Mouse (Mus musculus): ENCODE measurements around the gene Slc2a9.

Gene Slc2a9

DNA sequence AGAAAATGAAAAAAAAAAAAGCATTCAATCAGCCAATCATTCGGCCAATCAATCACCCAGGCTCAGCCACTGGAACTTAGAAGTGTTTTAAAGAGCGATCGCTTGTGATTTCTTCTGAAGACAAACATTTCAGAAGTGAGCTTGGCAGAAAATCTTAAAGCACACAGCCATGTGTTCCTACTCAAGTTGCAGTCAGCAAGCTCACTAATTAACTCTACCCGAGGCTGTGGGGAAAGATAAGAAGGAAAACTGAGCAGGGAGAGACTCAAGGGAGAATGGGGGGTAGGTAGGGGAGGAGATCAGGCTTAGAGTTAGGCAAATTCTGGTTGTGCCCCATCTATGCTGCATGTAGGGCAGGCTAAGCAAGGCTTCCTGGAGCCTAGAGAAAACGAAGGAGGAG, 130.6 kb downstream of the Slc2a9 start:
- DNase-seq (ENCODE audit: low spot score in 2 of 2), result no peak

DNA sequence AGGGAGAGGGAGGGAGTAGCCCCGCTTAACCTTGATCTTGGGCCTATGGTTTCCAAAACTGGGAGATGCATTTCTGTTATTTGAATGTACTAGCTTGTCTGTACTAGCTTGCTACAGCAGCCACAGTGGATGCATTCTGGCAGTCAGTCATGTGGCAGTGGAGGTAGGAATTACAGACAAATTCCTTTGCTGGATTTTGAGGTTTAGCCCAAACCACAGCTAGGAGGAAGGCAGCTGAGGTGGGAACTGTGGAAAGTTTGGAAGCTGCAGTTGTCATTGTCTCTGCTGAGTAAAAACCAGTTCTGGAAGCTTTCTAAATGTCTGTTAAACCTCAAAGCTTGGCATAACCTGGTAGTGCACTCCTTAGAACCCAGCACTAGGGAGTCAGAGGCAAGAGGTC, 131.6 kb downstream of the Slc2a9 start:
- no peak for DNase-seq (ENCODE audit: low spot score in 2 of 2)

DNA sequence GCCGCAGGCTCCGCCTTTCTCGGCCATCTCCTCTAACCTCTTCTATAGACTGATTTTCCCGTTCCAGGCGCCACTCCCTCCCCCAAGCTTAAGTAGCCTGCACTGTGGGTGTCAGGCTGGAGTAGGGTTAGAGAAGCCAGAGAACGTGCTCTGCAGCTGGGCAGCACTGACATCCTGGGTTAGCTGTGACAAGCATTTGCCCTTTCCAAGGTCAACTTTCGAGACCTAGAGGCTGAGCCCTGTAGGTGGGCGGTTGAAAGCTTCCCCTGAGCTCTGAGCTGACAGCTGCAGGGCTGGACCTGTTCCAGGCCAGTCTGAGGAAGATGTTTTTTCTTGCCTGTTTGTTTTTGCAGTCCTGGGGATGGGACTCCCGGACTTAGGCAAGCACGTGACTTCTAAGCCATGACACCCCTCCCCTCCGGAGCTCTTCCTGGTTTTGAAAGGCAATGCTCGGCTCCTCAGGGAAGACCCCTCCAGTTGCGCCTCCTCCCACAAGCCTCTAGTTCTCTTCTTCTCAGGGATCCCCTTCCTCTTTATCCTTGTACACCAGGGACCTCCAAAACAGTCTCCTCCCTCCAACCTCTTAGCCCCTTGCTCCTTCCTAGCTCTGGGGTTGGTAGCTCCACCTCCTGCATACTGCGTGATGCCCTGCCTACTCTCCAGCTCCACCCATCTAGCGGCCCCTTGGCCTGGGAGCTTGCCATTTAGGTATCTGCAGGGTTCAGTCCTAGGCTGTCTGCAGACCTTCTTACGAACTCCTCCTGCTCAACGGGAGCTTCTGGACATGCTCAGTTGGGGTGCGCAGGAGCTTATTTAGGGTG, 136.1 kb downstream of the Slc2a9 start:
- DNase-seq (ENCODE audit: low spot score in 2 of 2), result no peak

DNA sequence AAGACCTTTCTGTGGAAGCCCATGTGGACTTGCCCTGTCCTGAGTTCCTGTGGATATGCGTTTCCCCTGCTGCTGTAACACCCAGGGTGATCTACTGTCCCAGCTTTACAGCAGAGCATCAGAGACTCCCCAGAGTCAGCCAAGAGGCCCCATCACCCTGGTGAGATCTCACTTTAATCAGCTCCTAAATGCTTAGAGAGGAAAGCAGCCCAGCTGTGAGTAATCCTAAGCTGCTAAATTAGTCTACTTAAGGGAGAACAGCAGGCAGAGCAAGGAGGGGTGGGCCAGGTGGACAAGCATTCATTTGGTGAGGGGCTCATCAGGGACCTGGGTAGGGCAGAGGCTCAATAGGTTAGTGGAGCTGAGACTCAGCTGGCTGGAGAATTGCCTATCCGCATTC, 137.4 kb downstream of the Slc2a9 start:
- DNase-seq (ENCODE audit: low spot score in 2 of 2), result no peak

DNA sequence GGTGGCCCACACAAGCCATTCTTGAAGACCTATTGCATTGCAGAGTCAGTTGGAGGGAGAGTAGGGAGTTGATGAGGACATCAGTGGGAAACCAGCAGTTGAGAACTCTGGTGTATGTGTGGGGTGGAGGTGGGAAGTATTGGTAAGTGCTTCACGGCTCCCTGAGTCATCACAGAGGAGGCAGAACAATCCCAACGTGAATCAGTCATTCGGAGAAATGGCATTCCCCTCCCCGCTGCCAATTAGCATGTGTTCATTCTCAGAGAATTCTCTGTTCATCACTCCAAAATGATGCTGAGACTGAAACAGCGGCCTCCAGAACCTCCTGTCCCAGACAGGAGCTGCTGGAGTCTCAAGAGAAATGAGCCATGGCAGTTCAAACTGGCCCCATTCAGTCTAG, 138.5 kb downstream of the Slc2a9 start:
- no peak for DNase-seq (ENCODE audit: low spot score in 2 of 2)

DNA sequence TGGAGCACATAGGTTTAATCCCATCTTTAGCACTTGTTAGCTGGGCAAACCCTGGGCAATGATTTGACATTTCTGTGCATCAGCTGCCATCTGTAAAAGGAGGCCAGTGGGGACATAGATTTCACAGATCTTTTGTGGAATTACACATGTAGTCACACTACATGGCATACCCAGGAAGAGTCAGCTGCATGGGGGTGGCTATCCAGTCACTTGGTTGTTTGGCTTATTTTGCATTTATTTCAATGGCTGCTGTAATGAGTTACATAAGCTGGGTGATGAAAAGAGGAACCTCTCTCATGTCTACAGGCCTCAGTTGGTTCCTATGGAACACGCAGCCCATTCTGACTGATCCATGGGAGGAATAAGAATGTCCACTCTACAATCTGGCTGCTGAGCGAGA, 143.2 kb downstream of the Slc2a9 start:
- DNase-seq (ENCODE audit: low spot score in 2 of 2), result no peak

DNA sequence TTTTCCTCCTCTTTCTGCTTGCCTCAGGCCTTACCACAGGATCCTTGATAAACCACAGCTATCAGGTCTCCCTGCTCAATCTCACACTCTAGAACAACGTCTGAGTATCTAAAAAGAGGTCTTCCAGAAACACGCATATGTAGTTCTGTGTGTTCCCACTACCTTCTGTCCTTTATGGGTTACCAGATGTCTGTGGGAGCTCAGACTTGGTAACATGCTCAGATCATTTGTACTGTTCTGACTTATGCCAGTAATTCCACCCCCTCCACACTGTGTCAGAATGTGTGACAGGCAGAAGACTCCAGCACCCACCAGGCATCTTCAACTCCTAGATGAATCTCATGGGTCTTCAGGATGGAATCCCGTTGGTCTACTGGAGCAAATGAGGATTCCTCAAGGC, 146.0 kb downstream of the Slc2a9 start:
- no peak for DNase-seq (ENCODE audit: low spot score in 2 of 2)

DNA sequence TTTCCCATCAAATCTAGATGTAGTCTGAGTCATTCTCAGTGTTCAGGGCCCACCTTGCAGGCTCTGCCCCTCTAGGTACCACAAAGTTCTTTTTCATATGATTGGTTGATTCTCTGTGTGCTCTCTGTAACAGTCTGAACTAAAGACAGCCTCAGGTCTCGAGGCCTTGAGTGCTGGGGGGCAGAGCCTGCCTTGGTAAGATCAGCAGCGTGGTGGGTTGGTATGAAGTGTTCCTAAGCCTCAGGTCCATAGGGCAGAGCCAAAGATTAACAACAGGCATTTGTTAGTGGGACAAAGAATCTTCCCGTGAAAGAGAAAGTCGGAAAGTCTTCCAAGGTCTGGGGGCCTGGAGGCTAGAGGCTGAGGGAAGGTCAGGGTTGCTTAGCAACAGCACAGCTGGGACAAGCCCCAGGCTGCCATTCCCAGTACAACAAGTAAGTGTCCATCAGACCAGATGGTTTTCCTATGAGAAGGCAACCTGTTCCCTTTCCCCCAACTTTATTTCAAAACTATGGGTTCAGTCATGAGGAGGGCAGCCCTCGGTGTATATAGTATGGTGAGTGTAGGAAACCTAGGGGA, 152.5 kb downstream of the Slc2a9 start:
- DNase-seq (ENCODE audit: low spot score in 2 of 2), result no peak

DNA sequence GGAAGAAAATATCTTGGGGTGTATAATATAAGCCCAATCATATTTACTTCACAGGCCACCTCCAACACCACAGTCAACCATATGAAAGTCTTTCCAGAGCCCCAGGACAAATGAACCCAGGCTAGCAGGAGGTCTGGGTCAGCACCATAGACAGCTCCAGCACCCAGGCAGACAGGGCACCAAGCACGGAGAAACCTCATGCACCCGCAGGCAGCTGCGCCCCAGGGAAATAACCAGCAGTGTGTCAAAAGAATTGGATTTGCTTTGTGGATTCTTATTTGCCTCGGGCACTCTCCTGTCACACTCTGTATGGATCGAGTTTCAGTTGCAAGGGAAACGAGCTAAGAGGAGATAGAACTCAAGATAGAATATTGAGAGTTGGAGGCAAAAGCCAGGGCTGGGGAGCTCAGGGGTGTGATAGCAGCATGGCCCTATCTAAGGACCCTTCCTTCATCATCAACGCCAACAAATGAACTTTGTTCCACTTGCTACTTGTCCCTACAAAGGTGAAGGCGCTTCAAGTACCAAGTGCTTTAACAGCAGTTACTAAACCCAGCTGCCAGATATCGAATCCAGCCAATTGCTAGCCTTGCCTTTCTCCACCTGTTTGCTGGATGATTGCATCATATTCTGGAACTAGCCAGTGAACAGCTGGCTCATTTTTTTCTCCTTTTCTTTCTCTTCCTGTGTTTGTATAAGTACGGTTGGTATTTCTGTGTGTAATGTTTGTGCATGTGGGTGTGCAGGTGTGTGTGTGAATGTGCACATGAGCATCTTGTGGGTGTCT, 156.1 kb downstream of the Slc2a9 start:
- DNase-seq (ENCODE audit: low spot score in 2 of 2), result no peak

DNA sequence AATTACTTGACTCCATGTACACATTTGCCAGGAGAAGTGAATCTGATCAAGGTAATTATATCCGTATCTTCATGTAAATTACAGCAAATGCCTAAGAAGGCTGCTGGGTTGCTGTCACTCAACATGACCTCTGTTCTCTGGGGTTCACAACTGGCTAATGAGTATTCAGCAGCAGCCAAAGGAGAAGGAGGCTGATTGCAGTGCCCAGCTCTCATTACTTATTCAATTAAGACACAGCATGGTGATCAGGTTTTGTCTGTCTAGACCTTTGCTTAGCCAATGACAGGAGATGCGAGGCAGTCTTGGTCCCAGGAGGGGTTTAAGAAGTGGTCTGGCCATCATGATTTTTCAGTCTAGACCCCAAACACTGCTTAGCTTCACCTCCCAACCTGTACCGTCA, 159.8 kb downstream of the Slc2a9 start:
- no peak for DNase-seq (ENCODE audit: low spot score in 2 of 2)

DNA sequence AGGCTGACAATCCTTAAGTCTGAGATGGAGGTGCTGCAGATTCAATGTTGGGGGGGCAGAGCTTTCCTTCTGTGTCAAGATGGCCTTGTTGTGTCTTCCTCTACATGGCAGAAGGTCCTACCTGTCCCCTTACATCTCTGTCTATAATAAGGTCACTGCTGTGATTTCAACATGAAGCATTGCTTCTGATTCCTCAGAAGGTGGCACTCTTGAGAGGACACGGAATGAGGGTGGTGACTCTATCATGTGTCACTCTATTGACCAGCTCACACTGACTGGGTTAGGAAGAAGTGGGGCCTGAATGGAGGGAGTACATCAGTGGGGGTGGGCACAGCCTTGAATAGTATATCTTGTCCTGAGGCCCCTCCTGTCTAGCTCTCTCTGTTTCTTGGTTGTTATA, 168.4 kb downstream of the Slc2a9 start:
- DNase-seq (ENCODE audit: low spot score in 2 of 2), result no peak

DNA sequence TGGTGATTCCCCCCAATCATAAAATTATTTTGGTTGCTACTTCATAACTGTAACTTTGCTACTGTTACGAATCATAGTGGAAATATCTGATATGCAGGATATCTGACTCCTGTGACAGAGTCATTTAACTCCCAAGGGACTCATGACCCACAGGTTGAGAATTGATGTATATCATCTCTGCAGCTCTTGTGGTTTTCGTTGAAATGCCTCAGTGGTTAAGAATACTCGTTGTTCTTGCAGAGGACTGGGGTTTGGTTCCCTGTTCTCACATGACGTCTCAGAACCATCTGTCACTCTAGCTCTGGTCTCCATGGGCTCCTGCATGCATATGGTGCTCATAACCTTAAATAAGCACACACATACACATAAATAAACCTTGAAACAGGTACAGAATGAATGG, 169.6 kb downstream of the Slc2a9 start:
- no peak for DNase-seq (ENCODE audit: low spot score in 2 of 2)

DNA sequence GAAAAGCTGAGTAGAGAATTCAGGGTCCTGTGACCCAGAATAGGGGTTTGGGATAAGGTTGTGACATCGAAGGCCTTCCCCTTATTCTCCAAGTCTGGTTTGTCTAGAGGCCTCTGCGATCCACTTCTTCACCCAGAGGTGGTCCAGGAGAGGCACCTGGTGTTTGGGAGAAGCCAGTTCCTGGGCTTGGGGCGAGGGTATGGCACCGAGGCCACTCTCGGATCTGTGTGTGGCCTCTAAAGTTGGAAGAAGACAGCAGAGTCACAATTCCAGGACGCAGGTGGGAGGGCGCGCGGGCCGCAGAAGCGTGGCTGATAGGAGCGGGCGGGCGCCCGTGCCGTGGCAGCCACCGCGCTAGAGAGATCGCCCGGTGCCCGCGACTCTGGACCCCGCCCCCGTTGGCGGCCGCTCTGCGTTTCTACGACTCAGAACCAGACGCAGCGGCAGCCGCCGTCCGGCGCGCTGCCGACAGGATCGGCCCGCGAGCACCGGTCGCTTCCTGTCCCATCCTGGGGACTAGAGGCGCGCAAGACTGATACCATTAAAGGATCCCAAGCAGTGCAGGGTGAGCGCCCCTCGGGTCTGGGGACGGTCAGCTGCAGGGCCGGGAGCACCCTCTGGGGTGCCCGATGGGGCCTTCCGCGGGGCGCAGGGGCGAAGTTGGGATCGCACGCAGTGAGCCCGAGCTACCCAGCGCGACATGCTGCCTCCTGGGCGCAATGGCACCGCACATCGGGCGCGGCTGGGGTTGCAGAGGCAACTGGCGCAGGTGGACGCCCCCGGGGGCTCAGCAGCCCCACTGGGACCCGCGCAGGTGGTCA, 183.8 kb downstream of the Slc2a9 start, which contains the start of gene Drd5:
Gene Drd5, plus strand, starts transcription at position 402 of the 821 bp plus-strand sequence.
- no peak for DNase-seq (ENCODE audit: low spot score in 2 of 2)

DNA sequence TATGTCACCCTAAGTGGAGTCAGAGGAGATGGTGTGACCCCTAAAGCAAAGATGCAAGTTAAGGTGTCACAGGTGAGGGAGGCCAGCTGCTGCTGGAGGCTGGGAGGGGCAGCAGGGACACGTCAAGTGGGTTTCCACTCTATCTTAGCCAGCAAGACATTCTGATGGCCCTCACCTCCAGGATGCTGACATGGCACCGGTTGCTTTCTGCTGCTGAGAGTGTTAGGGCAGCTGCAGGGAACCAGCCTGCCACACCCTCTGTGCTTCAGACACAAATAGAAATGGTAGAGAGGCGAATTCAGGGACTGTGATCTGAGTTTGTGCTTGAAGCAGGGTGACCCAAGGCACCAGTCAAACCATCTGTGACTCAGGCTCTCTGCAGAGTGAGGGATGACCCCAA, 193.1 kb downstream of the Slc2a9 start:
- no peak for DNase-seq (ENCODE audit: low spot score in 2 of 2)

DNA sequence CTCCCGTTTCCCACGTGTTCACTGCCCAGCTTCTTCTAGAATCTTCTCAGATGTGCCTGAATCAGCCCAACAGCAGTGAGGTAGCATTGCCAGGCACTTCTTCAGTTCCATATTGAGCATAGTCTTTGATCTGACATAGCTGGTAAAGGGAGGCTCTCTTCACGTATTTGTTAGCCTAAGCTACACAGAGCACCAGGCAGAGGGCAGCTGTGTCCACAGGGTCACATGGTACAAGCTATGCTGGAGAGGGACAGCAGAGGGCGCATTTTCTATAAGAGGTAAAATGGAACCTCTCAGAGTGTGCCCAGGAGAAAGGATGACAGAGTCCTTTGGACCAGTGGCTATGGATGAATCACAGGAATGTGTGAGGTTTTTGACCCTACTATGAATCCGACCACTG, 194.1 kb downstream of the Slc2a9 start:
- DNase-seq (ENCODE audit: low spot score in 2 of 2), result peak in 1 of 2 experiments; percentile 44

DNA sequence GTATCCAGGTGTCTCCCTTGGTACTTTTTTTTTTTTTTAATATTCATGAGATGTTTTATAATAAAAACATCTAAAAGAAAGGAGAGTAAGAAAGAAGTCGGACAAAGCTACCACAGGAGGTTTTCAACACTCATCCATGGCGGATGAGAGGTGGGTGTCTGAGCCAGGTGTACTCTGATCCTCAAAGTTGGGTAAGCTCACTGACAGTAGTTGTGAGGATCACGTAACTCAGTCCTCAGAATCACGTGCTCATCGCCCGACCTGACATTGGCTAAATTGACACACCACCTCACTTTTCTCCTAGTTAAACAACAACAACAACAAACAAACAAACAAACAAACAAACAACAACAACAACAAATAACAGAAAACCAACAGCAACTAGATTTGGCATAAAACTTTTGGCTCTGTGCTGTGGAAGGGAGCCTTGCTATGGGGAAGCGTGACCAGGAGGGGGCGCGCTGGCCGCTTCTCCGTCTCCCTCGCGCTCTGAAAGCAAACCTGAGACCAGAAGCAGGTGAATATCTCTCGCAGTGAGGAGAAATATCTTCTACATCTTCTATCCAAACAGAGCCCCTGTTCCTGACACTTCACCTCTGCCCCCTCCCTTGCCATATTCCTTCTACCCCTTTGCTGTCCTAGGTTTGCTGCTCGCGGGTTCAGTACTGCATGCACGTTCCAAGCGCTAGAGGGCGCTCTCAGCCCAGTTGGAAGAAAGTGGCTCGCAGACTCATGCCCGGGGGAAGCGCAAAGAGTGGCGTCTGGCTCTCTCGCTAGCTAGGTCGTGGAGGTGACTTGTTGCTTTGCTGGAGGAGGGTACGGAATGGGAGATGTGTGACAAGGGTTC, 195.5 kb downstream of the Slc2a9 start:
- DNase-seq (ENCODE audit: low spot score in 2 of 2), result peak; percentile 61 to 78

DNA sequence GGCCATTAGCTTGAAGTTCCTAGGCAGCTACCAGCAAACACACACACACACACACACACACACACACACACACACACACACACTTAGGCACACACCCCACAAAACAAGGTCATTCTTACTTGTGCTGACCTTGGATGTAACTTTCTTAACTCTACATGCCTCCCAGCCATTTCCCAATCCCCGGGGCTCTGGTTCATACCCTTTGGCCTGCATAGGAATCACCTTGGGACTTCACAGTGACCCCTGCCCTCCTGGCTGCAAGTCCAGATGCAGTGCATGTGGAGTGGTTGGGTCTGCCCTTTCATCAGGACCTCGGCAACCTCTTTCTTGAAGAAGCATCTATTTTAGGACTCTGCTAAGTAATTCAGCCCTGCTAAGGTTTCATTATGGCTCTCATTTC, 197.7 kb downstream of the Slc2a9 start:
- no peak for DNase-seq (ENCODE audit: low spot score in 2 of 2)

DNA sequence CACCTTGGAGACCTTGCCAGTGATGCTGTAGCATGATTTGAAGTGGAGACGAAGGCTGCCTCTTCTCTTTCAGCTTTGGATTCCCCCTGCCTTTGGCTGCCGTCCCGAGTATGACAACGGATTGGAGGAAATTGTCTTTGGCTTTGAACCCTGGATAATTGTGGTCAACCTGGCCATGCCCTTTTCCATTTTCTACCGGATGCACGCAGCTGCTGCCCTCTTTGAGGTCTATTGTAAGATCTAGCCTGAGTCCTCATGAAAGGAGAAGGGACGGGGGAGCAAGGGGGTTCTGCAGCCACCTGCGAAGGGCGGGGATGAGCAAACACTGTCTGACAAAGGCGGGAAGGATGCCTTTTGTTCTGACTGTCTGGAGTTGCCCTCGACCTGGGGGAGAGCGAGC, 200.3 kb downstream of the Slc2a9 start:
- DNase-seq (ENCODE audit: low spot score in 2 of 2), result no peak

DNA sequence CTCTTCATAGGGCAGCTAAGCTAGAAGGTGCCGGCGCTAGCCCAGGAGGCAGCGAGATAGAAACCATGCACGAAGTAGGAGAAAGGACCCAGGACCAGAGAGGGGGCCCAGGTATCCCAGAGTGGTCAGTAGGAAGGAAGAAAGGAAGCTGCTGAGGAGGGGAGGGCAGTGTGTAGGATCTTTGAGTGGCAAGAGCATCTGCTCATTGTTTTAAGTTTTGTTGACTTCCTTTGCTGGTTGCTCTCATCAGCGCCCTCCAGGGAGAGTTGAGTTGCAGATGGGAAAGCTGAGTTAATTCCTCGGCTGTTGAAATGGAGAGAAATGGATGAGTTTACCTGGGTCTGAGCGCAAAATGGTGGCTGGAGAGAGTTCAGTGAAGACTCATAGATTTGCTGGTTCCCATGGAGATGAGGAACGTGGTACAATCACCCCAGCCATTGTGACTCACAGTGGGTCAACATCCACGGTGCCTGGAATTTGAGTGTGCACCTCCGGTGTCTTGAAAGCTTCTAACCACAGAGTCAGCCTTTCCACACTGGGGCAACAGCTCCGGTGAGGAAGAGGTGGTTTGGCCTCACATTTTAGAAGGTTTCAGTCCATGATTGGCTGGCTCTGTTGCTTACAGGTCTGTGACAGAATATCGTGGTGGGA, 201.1 kb downstream of the Slc2a9 start:
- DNase-seq (ENCODE audit: low spot score in 2 of 2), result no peak

All from spleen, postnatal 14 days (tissue).